Mouse (Mus musculus) retina, embryonic 14.5 days (tissue): ENCODE data around the gene Fgfr2.

Experiments used
- DNase-seq: peaks from one replicate; pipeline ENCODE4 v3.0.0-alpha.2; 2015; ENCODE audit warnings: low spot score

The Fgfr2 gene

GRCm38 (mm10) chr7:132610468-132611318 is 512.5 kb downstream of the Fgfr2 start, which contains the start of gene Lhpp:
TSS of gene Lhpp (plus strand) at chr7:132610638.
- peak; percentile 81 for DNase-seq

- DNase-seq: no peak
Measured at GRCm38 (mm10) chr7:132608316-132609020, 514.7 kb downstream of the Fgfr2 start.

- no peak for DNase-seq
Measured at GRCm38 (mm10) chr7:132605689-132606088, 517.5 kb downstream of the Fgfr2 start.

GRCm38 (mm10) chr7:132604720-132605119 is 518.4 kb downstream of the Fgfr2 start:
- DNase-seq: no peak

GRCm38 (mm10) chr7:132600926-132601325 is 522.2 kb downstream of the Fgfr2 start:
- DNase-seq: no peak

GRCm38 (mm10) chr7:132600026-132600425 is 523.1 kb downstream of the Fgfr2 start:
- no peak for DNase-seq

- peak; percentile 51 for DNase-seq
Measured at GRCm38 (mm10) chr7:132599071-132599975, 523.8 kb downstream of the Fgfr2 start, which contains the start of gene Nkx1-2. TSS of gene Nkx1-2 (minus strand) at chr7:132599637.

- peak; percentile 45 for DNase-seq
Measured at GRCm38 (mm10) chr7:132597251-132598041, 525.7 kb downstream of the Fgfr2 start.

GRCm38 (mm10) chr7:132596557-132597250 is 526.4 kb downstream of the Fgfr2 start:
- DNase-seq: no peak

GRCm38 (mm10) chr7:132595787-132596186 is 527.4 kb downstream of the Fgfr2 start:
- no peak for DNase-seq

- no peak for DNase-seq
Measured at GRCm38 (mm10) chr7:132594325-132594724, 528.8 kb downstream of the Fgfr2 start.

GRCm38 (mm10) chr7:132593762-132594161 is 529.4 kb downstream of the Fgfr2 start:
- no peak for DNase-seq

- no peak for DNase-seq
Measured at GRCm38 (mm10) chr7:132589610-132590009, 533.5 kb downstream of the Fgfr2 start.

- no peak for DNase-seq
Measured at GRCm38 (mm10) chr7:132587167-132587566, 536.0 kb downstream of the Fgfr2 start.

GRCm38 (mm10) chr7:132585695-132586491 is 537.3 kb downstream of the Fgfr2 start:
- DNase-seq: no peak

- DNase-seq: no peak
Measured at GRCm38 (mm10) chr7:132581441-132581840, 541.7 kb downstream of the Fgfr2 start.

GRCm38 (mm10) chr7:132580511-132580910 is 542.6 kb downstream of the Fgfr2 start:
- no peak for DNase-seq

GRCm38 (mm10) chr7:132576891-132577290 is 546.3 kb downstream of the Fgfr2 start:
- DNase-seq: no peak

GRCm38 (mm10) chr7:132576116-132576650 is 547.0 kb downstream of the Fgfr2 start, which contains the start of gene Oat:
TSS of gene Oat (minus strand) at chr7:132576398.
- DNase-seq: peak; percentile 97
